Mouse (Mus musculus) olfactory bulb, adult 2 months (tissue): ENCODE measurements at regions not wholly inside any gene's neighbourhood (a gene's known extent, or its start where the extent isn't known, plus 50 kb on each side); places are given as distances from the start of the nearest gene placed in this dataset.

Experiments used
- H3K27ac ChIP-seq: fragments of 200-500 bp; 2 replicates; pipeline ENCODE4 v1.5.1; 2012; ENCODE audit warnings: low read depth, low read length; ENCODE audit not compliant: insufficient read depth
- H3K4me1 ChIP-seq: fragments of 200-500 bp; 2 replicates; pipeline ENCODE4 v1.6.1; 2012; ENCODE audit warnings: low read length; ENCODE audit not compliant: control insufficient read depth, insufficient read depth
- H3K4me3 ChIP-seq: fragments of 200-500 bp; 2 replicates; pipeline ENCODE4 v1.5.1; 2012; ENCODE audit warnings: mild to moderate bottlenecking, low read depth, low read length, moderate library complexity; ENCODE audit not compliant: insufficient read depth
- CTCF ChIP-seq: fragments of 200-500 bp; IDR thresholded peaks from 2 replicates; pipeline ENCODE4 v1.5.1; 2012; ENCODE audit warnings: low read depth, mild to moderate bottlenecking, low read length, moderate library complexity; ENCODE audit not compliant: insufficient read depth
- POLR2A ChIP-seq: fragments of 200-500 bp; IDR thresholded peaks from 2 replicates; pipeline ENCODE4 v1.6.1; 2012; ENCODE audit warnings: mild to moderate bottlenecking, low read depth, low read length, moderate library complexity; ENCODE audit not compliant: insufficient read depth
- WGBS: fragments of 180-500 bp; shearing (Covaris S2); methylation state at CpG from one replicate; pipeline ENCODE4 v1.1.7; 2018; 5-methylcytosine and 5-hydroxymethylcytosine counted together

GRCm38 (mm10) chr7:34587239-34587638 is 69.3 kb downstream of the Kctd15 start:
- H3K27ac ChIP-seq: no peak overlapping the region
- H3K4me1 ChIP-seq: no peaks in the 10 kb centered on the region
- H3K4me3 ChIP-seq: no peak overlapping the region
- no peak for TF ChIP-seq POLR2A
- TF ChIP-seq CTCF: no peak
- 98% methylated on average over 3 of the region's 3 CpGs for WGBS

GRCm38 (mm10) chr7:34585312-34585865 is 71.1 kb downstream of the Kctd15 start:
- H3K4me3 ChIP-seq: no peak overlapping the region
- TF ChIP-seq POLR2A (no peak), CTCF (no peak)
- 69% methylated on average over 4 of the region's 4 CpGs for WGBS

GRCm38 (mm10) chr7:34584870-34585269 is 71.7 kb downstream of the Kctd15 start:
- H3K4me3 ChIP-seq: no peak overlapping the region
- no peak overlapping the region for H3K27ac ChIP-seq
- TF ChIP-seq POLR2A (no peak), CTCF (no peak)
- no peaks in the 10 kb centered on the region for H3K4me1 ChIP-seq
- 95% methylated on average over 7 of the region's 7 CpGs for WGBS

More at GRCm38 (mm10) chr7:34585312-34585865, 71.1 kb downstream of the Kctd15 start:
- no peaks in the 10 kb centered on the region for H3K4me1 ChIP-seq
- no peak overlapping the region for H3K27ac ChIP-seq

GRCm38 (mm10) chr7:34580866-34581265 is 75.7 kb downstream of the Kctd15 start:
- H3K4me1 ChIP-seq: no peaks in the 10 kb centered on the region
- TF ChIP-seq POLR2A (no peak), CTCF (no peak)
- WGBS: 81% methylated on average over 9 of the region's 9 CpGs
- H3K27ac ChIP-seq: no peak overlapping the region
- no peak overlapping the region for H3K4me3 ChIP-seq

GRCm38 (mm10) chr7:34571295-34571694 is 85.2 kb downstream of the Kctd15 start:
- Histone ChIP-seq H3K27ac (no peak overlapping the region), H3K4me3 (no peak overlapping the region), H3K4me1 (peaks cover 17% of the 10 kb centered on the region)
- WGBS: 65% methylated on average over 10 of the region's 10 CpGs
- no peak for TF ChIP-seq CTCF
- no peak for TF ChIP-seq POLR2A

GRCm38 (mm10) chr7:34570114-34571065 is 86.1 kb downstream of the Kctd15 start:
- TF ChIP-seq CTCF (no peak), POLR2A (no peak)
- 6% methylated on average over 43 of the region's 43 CpGs for WGBS
- Histone ChIP-seq H3K4me1 (peaks cover 17% of the 10 kb centered on the region), H3K4me3 (peak overlapping the region; percentile 2), H3K27ac (no peak overlapping the region)

- Histone ChIP-seq H3K4me3 (0 out of 2 replicates have a peak overlapping the region, but pooled peaks have one; percentile 2), H3K27ac (no peak overlapping the region), H3K4me1 (peaks cover 17% of the 10 kb centered on the region)
- 10% methylated on average over 8 of the region's 8 CpGs for WGBS
- TF ChIP-seq CTCF: no peak
- TF ChIP-seq POLR2A: no peak
Measured at GRCm38 (mm10) chr7:34569747-34570113, 86.8 kb downstream of the Kctd15 start.

- TF ChIP-seq POLR2A (no peak), CTCF (no peak)
- no peak overlapping the region for H3K4me3 ChIP-seq
- H3K27ac ChIP-seq: no peak overlapping the region
- WGBS: 85% methylated on average over 5 of the region's 5 CpGs
- peaks cover 17% of the 10 kb centered on the region for H3K4me1 ChIP-seq
Measured at GRCm38 (mm10) chr7:34567575-34567974, 89.0 kb downstream of the Kctd15 start.

GRCm38 (mm10) chr7:34562160-34562559 is 94.4 kb downstream of the Kctd15 start:
- H3K4me3 ChIP-seq: no peak overlapping the region
- WGBS: 86% methylated on average over 2 of the region's 2 CpGs
- TF ChIP-seq CTCF: no peak
- no peak overlapping the region for H3K27ac ChIP-seq
- H3K4me1 ChIP-seq: no peaks in the 10 kb centered on the region
